Mouse (Mus musculus): ENCODE measurements around the gene Raly.

Gene Raly

DNA sequence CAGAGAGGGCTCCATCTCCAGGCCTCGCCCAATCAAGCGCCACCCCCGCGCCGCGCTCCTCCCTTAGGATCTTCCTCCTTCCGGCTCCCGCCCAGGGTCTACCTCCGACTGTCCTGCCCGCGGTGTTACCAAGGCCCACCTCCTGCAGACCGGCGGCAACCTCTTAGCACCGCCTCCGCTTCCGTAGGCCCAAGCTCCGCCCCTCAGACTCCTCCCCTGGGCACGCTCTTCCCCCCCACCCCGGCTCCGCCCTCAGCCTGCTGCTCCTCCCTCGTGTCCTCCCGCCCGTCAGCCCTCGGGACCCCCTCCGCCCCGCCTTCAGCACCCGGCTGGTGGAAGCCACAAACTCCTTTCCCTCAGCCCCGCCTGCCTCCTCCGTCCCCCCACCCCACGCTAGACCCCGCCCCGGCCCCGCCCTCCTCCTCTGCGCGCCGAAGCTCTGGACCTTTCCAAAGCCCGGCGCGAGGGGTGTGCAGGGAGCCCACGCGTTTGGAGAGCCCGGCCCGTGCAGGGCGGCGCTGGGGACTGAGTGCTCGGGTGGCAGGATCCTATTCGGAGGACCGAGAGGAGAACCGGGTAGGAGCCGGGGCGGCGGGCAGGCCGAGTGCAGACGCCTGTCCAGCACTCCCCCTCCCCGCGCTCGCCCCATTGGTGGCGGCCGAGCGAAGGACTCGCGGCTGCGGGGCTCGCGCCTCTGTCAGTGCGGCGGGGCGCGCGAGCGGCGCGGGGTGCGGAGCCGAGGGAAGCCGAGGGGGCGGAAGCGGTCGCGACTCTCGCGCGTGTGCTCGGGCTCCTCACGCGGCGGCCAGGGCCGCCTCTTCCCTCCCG is at the start of gene Raly, which contains the start of gene a:
Gene Raly, plus strand, starts transcription at position 441 of the 828 bp plus-strand sequence.
Gene a, plus strand, starts transcription at position 747 of the 828 bp plus-strand sequence.
- DNase-seq (ENCODE audit: extremely low spot score) = peak; percentile 100

DNA sequence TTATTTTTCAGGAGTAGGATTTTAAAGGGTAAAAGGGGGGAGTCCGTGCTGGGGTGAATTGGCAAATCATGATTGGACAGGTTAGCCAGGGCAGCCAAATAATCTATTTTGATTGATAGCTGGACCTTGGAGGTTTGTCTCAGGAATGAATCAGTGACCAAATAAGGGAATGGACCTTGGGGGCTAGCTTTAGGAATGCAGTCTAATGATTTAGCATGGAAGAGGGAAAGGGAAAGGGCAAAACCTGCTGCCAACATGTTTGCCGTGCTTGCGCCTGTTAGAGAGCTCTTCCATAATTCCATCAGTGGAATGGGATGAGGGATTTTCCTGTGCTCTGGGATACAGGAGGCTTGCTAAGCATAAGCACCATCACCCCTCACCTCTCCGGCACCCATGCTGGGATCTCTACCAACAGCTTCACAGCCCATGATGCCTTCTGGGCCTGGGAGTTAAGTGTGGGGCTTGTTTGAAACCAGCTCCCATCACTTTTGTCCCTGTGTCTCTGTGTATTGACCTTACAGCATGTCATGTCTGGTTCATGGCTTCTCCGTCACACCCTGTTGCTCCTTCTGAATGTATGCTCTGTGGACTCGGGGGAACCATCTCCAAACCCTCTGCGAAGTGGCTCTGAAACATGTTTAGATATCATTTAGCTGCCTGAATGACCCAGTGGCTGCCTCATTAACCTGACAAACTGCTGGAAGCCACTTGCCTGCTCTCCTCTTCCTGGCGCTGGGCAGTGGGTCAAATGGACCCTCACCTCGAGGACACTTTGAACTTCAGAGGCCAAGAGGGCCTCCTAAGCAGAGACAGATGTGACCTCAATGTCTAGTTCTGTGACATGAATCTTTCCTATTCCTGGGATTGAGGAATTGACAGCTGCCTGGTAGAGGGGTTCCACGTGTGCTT is 47.7 kb upstream of the Raly start:
- DNase-seq (ENCODE audit: extremely low spot score) = no peak

DNA sequence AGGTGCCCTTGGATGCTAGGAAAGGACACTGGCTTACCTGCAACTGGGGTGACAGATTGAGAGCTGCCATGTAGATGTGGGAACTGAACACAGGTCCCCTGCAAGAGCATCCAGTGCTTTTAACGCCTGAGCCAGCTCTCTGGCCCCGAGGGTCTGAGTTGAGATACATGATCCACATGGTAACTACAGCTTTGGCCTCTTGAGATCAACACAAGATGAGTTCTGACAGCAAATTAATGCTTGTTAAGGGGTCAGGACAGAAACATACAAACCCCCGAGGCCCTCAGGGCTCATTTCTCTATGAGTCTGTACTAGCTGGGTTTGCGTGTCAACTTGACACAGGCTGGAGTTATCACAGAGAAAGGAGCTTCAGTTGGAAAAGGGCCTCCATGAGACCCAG is 47.0 kb upstream of the Raly start:
- DNase-seq (ENCODE audit: extremely low spot score) = no peak

DNA sequence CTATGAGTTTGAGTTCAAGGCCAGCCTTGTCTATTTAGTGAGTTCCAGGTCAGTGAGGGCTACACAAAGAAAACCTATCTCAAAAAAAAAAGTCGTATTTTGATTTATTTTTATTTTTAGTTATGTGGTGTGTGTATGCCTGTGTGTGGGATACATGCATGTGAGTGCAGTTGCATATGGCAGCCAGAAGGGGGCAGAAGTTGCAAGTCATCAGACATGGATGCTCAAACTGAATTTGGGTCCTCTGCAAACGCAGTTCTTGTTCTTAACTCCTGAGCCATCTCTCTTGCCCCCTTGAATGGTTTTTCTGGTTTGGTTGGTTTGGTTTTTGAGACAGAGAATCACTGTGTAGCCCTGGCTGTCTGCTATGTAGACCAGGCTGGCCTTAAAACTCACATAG is 42.5 kb upstream of the Raly start:
- no peak for DNase-seq (ENCODE audit: extremely low spot score)

DNA sequence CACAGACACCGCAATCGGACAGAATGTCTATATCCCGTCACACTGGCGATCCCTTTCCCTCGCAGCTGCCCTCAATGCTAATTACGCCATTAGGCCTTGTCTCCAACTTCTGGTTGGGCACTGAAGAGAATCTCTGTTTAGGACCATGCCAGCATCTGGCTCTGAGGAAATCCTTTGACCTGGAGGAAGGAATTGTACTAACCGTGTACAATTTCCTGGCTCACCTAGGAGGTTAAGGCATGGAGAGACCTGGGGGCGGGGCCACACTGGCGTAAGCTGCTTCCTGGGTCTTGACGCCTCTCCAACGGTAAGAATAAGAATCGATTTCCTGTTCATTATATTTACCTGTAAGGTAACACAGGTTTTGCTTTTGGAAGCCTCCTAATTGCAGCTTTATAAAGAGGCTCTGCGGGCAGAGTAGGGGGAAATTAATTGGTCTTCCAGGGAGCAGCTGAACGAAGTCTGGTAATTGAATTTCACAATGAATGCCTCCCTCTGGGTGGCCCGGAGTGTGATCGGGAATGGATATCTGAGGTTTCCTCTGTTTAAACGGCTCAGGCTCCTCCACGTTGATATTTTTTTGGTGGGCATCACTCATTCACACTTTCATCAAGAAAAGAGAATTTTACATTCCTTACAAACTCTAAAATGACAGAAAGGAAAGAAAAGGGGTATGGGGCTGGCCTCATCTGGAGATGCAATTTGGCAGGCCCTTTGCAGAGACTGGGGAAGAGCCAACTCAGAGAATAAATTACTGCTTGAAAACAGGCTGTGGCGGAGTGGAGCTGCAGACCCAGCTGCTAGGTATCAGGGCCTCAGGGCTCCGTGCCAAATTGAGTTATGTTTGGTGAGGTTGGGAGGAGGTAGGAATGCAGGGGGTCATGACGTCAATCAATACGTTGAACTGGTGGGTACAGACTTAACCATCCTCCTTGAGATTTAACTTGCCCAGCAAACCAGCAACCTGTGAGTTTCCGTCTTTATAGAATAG is 41.6 kb upstream of the Raly start:
- DNase-seq (ENCODE audit: extremely low spot score) = no peak

DNA sequence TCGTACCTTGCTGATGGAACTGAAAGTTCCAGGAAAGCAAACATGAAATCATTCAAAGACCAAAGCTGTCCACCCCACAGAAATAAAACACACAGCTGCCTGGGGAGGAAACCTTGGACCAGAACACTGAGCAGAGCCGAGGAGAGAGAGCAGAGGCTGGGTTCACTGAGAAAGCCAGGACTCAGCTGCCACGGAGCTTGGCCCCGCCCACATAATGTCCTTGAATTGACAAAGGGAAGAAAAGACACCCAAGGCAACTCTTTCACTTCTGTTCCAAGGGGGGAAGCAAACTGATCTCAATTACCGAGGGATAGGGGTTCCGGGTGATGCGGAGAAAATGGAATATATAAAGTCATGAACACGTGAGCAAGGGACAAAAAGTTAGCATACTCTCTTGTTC is 39.0 kb upstream of the Raly start:
- DNase-seq (ENCODE audit: extremely low spot score) = no peak

DNA sequence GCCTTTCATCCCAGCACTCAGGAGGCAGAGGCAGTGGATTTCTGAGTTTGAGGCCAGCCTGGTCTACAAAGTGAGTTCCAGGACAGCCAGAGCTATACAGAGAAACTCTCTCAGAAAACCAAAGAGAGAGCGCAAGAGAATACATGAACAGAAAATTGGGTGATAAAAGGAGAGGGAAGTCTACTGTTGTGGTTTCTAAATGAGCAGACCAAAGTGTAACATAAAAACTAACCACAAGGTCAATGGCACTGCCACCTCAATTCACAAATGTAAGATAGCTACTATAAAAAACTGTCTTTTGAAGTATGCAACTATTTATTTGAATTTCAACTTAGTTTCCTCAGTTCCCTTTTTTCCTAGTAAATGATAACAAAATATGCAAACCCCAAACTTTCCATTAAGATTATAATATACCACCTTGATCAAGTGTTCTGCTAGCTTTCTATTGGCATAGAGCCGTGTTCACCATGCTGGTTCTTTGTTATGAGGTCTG is 36.8 kb upstream of the Raly start:
- DNase-seq (ENCODE audit: extremely low spot score) = no peak

DNA sequence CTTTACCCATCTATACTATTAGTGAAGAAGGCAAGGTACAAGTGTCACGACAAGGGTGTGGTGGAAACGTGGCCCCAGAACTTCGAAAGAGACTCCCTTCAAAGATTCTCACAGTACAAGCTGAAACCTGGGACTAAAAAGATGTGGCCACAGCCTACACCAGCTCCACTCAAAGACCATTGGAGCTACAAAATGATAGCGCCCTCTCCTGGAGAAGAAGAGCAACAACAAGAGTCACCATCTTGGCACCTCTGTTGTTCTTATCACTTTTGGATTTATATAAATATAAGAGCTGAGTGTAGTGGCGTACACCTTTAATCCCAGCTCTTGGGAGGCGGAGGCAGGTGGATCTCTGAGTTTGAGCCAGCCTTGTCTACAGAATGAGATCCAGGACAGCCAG is 35.1 kb upstream of the Raly start:
- no peak for DNase-seq (ENCODE audit: extremely low spot score)

DNA sequence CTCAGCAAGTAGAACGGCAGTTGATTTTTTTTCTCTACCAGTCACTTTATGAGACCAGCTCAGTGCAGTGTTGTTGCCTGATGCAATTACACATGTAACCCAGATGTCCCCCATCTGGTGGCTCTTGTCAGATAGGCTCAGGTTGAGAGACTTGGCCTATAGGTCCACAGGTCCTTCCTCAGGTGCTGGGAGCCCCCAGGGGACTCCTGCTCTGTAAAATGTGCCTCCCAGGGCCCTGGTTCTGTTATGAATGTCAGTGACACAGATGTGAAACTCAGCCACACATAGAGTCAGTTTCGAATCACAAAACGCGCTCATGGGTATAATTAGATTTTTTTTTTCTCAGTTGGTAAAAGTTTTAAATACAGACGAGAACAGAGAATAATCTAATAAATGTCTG is 33.2 kb upstream of the Raly start:
- DNase-seq (ENCODE audit: extremely low spot score) = no peak

DNA sequence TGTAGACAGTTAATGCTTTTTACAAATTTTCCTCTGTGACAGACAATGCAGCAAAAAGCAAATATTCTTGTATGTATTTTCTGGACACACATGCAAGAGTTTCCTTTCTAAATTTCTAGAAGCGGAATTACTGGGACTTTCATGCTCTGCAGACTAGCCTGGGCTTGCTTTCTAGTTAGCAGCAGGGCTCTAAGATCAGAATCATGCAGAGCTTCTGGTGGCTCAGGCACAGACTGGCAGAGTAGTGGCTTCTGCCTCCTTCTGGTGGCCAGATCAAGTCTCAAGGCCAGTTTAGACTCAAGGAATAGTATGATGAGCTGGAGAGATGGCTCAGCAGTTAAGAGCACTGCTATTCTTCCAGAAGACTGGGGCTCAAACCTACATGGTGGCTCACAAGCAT is 32.4 kb upstream of the Raly start:
- DNase-seq (ENCODE audit: extremely low spot score) = no peak

DNA sequence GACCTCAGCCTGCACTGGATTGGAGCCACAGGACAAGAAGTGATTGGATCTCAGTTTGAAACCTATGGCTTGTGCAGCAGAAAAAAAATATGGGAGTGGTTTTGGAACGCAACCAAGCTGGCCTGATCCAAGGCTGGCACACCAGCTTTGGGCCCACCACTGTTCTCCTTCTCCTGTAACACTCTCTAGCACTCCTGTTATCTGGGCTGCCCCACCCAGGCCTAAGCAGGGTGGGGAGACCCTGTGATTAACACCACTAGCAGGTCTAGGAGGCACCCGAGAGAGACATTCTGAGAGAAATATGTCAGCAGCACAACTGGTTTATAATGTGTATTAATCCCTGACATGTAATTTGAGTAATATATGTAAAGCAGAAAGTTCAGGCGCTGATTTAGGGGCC is 27.7 kb upstream of the Raly start:
- DNase-seq (ENCODE audit: extremely low spot score) = no peak

DNA sequence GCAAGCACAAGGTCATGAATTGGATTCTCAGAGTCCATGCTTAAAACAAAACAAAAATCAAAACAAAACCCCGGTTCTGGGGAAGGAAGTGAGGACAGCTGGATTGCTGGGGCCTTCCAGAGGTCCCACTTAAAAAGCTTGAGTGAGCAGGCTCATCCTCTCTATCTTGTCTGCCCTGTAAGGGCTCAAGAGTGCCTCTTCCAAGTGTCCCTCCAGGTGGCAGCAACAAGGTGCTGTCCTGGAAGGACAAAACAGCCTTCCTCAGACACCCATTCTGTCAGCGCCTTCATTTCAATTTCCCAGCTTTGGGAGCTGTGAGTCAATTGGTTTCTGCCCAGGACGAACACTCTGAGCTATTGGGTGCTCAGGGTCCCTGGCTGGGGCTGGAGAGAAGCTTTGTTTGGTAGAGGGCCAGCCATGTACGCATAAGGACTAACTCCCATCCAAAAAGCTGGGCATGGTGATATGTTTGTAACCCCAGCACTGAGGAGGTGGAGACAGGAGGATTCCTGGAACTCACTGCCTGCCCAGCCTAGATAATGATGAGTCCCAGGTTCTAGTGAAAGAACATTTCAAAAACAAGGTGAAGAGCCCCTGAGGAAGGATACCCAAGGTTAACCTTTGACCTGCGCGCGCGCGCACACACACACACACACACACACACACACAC is 25.9 kb upstream of the Raly start:
- no peak for DNase-seq (ENCODE audit: extremely low spot score)

DNA sequence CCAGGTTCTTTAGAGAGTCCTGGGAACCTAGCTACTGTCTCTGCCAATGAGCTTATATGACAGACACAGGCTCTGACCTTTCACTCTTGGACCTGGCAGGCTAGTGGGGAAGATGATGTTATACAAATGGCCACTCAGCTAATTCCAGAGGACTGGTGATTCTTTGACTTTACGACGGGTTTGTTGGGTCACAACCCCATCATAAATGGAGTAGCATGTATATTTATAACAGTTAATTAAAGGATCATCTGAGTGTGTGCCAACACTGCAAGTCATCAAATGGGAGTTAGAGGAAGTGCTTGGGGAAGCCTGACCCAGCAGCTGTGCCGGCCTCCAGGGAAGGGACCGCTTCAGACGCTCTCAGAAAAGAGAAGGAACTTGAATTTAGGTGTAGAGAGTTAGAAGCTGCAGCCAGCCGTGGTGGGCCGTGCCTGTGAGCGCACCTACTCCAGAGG is 25.3 kb upstream of the Raly start:
- no peak for DNase-seq (ENCODE audit: extremely low spot score)

DNA sequence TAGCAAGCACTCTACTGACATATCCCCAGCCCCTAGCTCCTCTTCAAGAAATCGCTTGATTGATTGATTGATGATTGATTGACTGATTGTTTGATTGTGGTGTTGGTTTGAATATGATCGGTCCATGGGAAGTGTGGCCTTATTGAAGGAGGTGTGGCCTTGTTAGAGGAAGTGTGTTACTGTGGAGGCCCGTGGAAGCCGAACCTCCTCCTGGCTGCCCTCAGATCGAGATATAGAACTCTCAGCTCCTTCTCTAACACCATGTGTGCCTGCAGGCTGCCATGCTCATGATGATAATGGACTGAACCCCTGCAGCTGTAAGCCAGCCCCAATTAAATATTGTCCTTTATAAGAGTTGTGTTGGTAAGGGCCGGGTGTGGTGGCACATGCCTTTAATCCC is 23.8 kb upstream of the Raly start:
- DNase-seq (ENCODE audit: extremely low spot score) = no peak

DNA sequence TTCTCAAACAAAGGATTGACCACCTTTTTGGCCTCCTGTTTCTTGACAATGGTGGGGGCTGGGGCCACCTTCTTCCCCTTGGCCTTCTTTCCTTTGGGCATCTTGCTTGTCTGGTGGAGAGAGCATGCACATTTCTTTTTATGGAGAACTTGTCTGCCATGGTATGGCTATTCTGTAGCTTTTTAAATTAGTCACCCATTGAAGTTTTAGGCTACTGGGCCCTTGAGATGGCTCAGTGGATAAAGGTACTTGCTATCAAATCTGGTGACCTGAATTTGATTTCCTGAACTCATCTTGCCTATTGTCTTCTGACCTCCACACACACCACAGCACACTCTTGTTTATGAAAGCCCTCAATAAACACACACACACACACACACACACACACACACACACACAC is 21.0 kb upstream of the Raly start, which contains the start of gene Gm14214:
Gene Gm14214, minus strand, starts transcription at position 101 of the 400 bp plus-strand sequence.
- no peak for DNase-seq (ENCODE audit: extremely low spot score)

DNA sequence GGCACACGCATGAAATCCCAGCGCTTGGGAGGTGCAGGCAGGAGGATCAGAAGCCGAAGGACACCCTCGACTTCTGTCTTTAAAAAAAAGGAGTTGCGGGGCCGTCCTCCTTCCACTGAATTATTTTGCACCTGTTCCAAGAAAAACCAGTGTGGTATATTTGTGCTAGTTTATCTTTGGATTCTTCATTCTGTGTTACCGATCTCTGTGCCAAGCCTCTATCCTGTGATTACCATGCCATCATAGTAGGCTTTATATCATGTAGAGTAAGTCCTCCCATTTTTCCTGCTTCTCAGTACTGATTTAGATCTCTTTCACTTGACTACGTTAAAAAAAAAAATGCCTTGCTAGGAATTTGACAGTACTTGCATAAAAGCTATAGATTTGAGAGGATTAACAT is 19.3 kb upstream of the Raly start:
- no peak for DNase-seq (ENCODE audit: extremely low spot score)

DNA sequence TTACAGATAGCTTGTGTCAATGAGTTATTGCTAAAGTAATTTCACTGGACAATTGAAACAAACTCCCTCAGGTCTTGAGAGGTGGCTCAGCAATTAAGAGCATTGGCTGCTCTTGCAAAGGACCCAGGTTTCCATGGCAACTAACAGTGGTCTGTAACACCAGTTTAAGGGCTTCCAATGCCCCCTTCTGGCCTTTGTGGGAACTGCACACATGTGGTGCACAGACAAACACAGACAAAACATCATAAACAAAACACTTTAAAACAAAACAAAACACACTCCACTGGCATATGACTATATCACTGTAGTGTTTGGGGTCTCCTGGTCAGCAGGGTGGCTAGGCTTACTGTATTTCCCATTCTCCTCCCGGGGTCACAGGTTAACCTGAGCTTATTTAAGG is 16.9 kb upstream of the Raly start:
- DNase-seq (ENCODE audit: extremely low spot score) = peak; percentile 39

DNA sequence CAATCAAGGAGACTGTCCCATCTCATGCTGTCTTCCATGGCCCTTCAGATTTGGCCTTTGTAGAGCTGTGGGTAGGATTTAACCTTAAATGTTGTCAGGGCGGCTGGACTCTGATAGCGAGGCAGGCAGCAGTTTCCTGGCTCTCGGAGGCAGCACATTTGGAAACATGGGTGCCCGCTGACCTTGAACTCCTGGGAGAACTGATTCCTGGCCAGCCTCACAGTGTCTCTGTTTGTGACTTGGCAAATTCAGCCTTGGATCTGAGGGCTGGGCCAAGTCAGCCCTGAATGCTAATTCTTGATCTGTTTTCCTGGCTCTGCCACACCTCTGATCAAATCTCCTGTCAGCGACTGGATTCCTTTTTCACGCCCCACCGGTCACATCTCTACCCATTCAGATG is 14.4 kb upstream of the Raly start:
- DNase-seq (ENCODE audit: extremely low spot score) = no peak

DNA sequence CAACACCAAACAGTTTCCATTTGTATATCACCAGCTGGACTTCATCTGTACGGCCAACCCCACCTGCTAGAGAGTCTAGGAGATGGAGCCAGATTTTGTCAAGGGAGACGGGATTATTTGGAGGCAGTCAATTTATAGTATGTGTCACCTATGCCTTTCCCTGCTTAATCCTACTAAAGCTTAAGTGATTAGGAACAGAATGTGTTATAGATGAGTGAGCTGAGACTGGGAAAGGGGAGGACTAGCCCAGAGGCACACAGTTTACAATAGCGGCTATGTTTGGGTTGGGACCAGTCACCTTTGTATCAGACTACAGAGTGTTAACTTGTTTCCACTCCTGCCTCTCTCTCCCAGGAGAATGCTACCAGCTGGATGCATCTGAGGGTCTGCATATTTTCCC is 11.2 kb upstream of the Raly start:
- DNase-seq (ENCODE audit: extremely low spot score) = no peak

DNA sequence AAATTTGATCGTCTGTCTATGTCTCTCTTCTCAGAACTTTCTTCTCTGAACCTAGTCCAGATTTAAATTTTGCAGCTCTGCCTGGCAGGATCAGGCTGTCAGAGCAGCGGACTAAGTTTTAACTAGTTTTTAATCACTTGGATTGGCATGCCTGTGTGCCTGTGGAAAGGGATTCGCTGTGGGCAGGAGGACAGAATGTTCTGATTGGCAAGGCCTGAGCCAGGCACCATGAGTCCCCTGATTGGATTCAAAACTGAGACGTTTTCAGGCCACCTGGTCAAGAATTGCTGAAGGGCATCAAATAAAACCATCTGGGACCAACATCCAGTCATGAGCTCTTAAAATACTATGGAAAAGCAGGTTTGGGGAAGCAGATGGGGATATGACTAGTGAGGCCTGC is 8.5 kb upstream of the Raly start:
- no peak for DNase-seq (ENCODE audit: extremely low spot score)

All from embryo, embryonic 9.5 days (tissue).